Mouse (Mus musculus): ENCODE measurements around the gene Traf6.
"Not testable (repeated sequence)": the region's sequence is repeated elsewhere in the genome, so short reads cannot be mapped to it uniquely, and the experiment has no call there.

Traf6 gene

GRCm38 (mm10) chr2:101695584-101695983 is 17.4 kb downstream of the Traf6 start:
- no peak for DNase-seq

GRCm38 (mm10) chr2:101699284-101699683 is 21.1 kb downstream of the Traf6 start:
- DNase-seq = no peak

- DNase-seq = peak in 1 of 2 experiments; percentile 56
Observed at GRCm38 (mm10) chr2:101705941-101706485, 27.8 kb downstream of the Traf6 start.

GRCm38 (mm10) chr2:101711608-101712007 is 33.4 kb downstream of the Traf6 start:
- no peak for DNase-seq

- peak in 1 of 2 experiments; percentile 65 for DNase-seq
Observed at GRCm38 (mm10) chr2:101715650-101716323, 37.6 kb downstream of the Traf6 start.

- DNase-seq = no peak
Observed at GRCm38 (mm10) chr2:101717162-101717561, 38.9 kb downstream of the Traf6 start.

GRCm38 (mm10) chr2:101721835-101722234 is 43.6 kb downstream of the Traf6 start:
- no peak for DNase-seq

- DNase-seq = no peak
Observed at GRCm38 (mm10) chr2:101722370-101723332, 44.4 kb downstream of the Traf6 start.

GRCm38 (mm10) chr2:101723333-101723881 is 45.2 kb downstream of the Traf6 start:
- no peak for DNase-seq

GRCm38 (mm10) chr2:101727787-101728186 is 49.6 kb downstream of the Traf6 start:
- no peak for DNase-seq

- DNase-seq = no peak
Observed at GRCm38 (mm10) chr2:101729472-101729871, 51.2 kb downstream of the Traf6 start.

GRCm38 (mm10) chr2:101730972-101731371 is 52.7 kb downstream of the Traf6 start:
- DNase-seq = peak; percentile 77 to 79

GRCm38 (mm10) chr2:101732777-101733210 is 54.6 kb downstream of the Traf6 start:
- no peak for DNase-seq

GRCm38 (mm10) chr2:101733564-101733963 is 55.3 kb downstream of the Traf6 start:
- peak; percentile 71 to 82 for DNase-seq

GRCm38 (mm10) chr2:101739914-101740313 is 61.7 kb downstream of the Traf6 start:
- no peak for DNase-seq

GRCm38 (mm10) chr2:101741653-101742052 is 63.4 kb downstream of the Traf6 start:
- no peak for DNase-seq

GRCm38 (mm10) chr2:101742072-101742860 is 64.0 kb downstream of the Traf6 start:
- DNase-seq = no peak

- DNase-seq = not testable (repeated sequence)
Observed at GRCm38 (mm10) chr2:101745656-101746055, 67.4 kb downstream of the Traf6 start.

- DNase-seq = no peak
Observed at GRCm38 (mm10) chr2:101746537-101746936, 68.3 kb downstream of the Traf6 start.
